Mouse (Mus musculus): ENCODE results near the gene Lrmp. TPM values are rescaled to one million over a fixed set of nuclear protein-coding genes. Genes with fewer than 3 reads are reported as not detected.

Gene Lrmp
- total and polyA plus RNA-seq, 3 experiments: 64.3 to 70.1 TPM; not detected in 1

GRCm38 (mm10) chr6:145075548-145076224, 39.8 kb upstream of the Lrmp start, which contains the start of gene Bcat1:
Bcat1 (minus strand) TSS chr6:145076184.
- Histone ChIP-seq H3K36me3 (ENCODE audit: control insufficient read depth in 1 of 2, insufficient read depth in 2 of 2, low read length in 2 of 2) (no peaks in the 10 kb centered on the region), H3K9ac (ENCODE audit: control insufficient read depth, low read depth, low read length, poor library complexity, severe bottlenecking) (no peak within 1 kb of the TSS), H3K9me3 (replicated peaks; ENCODE audit: insufficient read depth, low read length) (no peaks in the 10 kb centered on the region), H3K4me3 (ENCODE audit: control insufficient read depth in 1 of 2, insufficient read depth in 1 of 2, low read depth in 2 of 2, low read length in 2 of 2) (no peak within 1 kb of the TSS), H3K27ac (ENCODE audit: control insufficient read depth, low read depth, low read length) (no peak within 1 kb of the TSS), H3K79me2 (ENCODE audit: control insufficient read depth, insufficient read depth, low read length, poor library complexity) (no peaks in the 10 kb centered on the region), H3K27me3 (ENCODE audit: control insufficient read depth in 1 of 2, insufficient read depth in 2 of 2, low read length in 2 of 2) (no peaks in the 10 kb centered on the region), H3K4me1 (ENCODE audit: control insufficient read depth in 1 of 2, insufficient read depth in 2 of 2, low read length in 2 of 2) (no peaks in the 10 kb centered on the region)
- TF ChIP-seq MYB (IDR thresholded peaks at IDR 0.05; ENCODE audit: low read depth, low read length) (no peak), GATA1 (IDR thresholded peaks at IDR 0.05; ENCODE audit: low read depth, low read length) (no peak), ZNF384 (IDR thresholded peaks at IDR 0.05; ENCODE audit: low read depth, low read length) (no peak), EP300 (IDR thresholded peaks at IDR 0.05; ENCODE audit: low read depth in 1 of 2, low read length in 2 of 2) (no peak), NRF1 (IDR thresholded peaks at IDR 0.05; ENCODE audit: insufficient read depth, low read depth, low read length, poor library complexity, severe bottlenecking) (no peak), USF2 (IDR thresholded peaks at IDR 0.05; ENCODE audit: borderline replicate concordance in 1 of 2, insufficient read depth in 1 of 2, low read depth in 1 of 2, low read length in 2 of 2) (no peak), MXI1 (IDR thresholded peaks at IDR 0.05; ENCODE audit: low read depth, low read length) (no peak), JUND (IDR thresholded peaks at IDR 0.05; ENCODE audit: low read depth, low read length) (no peak), POLR2A (IDR thresholded peaks at IDR 0.05; ENCODE audit: control insufficient read depth in 1 of 2, insufficient read depth in 1 of 2, low read depth in 1 of 2, low read length in 2 of 2, poor library complexity in 1 of 2) (no peak), ZKSCAN1 (IDR thresholded peaks at IDR 0.05; ENCODE audit: low read depth, low read length) (no peak), POLR2AphosphoS5 (IDR thresholded peaks at IDR 0.05; ENCODE audit: borderline replicate concordance, low read depth, low read length) (no peak)
- DNase-seq (ENCODE audit: low read depth, low spot score): no peak

GRCm38 (mm10) chr6:145076286-145076685, 39.2 kb upstream of the Lrmp start:
- Histone ChIP-seq H3K36me3 (ENCODE audit: control insufficient read depth in 1 of 2, insufficient read depth in 2 of 2, low read length in 2 of 2) (no peaks in the 10 kb centered on the region), H3K27me3 (ENCODE audit: control insufficient read depth in 1 of 2, insufficient read depth in 2 of 2, low read length in 2 of 2) (no peaks in the 10 kb centered on the region), H3K79me2 (ENCODE audit: control insufficient read depth, insufficient read depth, low read length, poor library complexity) (no peaks in the 10 kb centered on the region), H3K4me1 (ENCODE audit: control insufficient read depth in 1 of 2, insufficient read depth in 2 of 2, low read length in 2 of 2) (no peaks in the 10 kb centered on the region), H3K27ac (ENCODE audit: control insufficient read depth, low read depth, low read length) (no peak overlapping the region), H3K9ac (ENCODE audit: control insufficient read depth, low read depth, low read length, poor library complexity, severe bottlenecking) (no peak overlapping the region), H3K4me3 (ENCODE audit: control insufficient read depth in 1 of 2, insufficient read depth in 1 of 2, low read depth in 2 of 2, low read length in 2 of 2) (no peak overlapping the region), H3K9me3 (replicated peaks; ENCODE audit: insufficient read depth, low read length) (no peaks in the 10 kb centered on the region)
- DNase-seq (ENCODE audit: low read depth, low spot score): no peak
- TF ChIP-seq HCFC1 (IDR thresholded peaks at IDR 0.05; ENCODE audit: low read depth, low read length) (no peak), POLR2AphosphoS2 (IDR thresholded peaks at IDR 0.05; ENCODE audit: low read length) (no peak), POLR2AphosphoS5 (IDR thresholded peaks at IDR 0.05; ENCODE audit: borderline replicate concordance, low read depth, low read length) (no peak), RCOR1 (IDR thresholded peaks at IDR 0.05; ENCODE audit: low read depth, low read length) (no peak), USF2 (IDR thresholded peaks at IDR 0.05; ENCODE audit: borderline replicate concordance in 1 of 2, insufficient read depth in 1 of 2, low read depth in 1 of 2, low read length in 2 of 2) (no peak), GABPA (IDR thresholded peaks at IDR 0.05; ENCODE audit: low read depth, low read length) (no peak), CTCF (IDR thresholded peaks at IDR 0.05 in 2 of 3, conservative IDR thresholded peaks at IDR 0.05 in 1 of 3; ENCODE audit: control insufficient read depth in 1 of 3, insufficient read depth in 1 of 3, low read depth in 2 of 3, low read length in 3 of 3, poor library complexity in 1 of 3, severe bottlenecking in 1 of 3) (no peak), NRF1 (IDR thresholded peaks at IDR 0.05; ENCODE audit: insufficient read depth, low read depth, low read length, poor library complexity, severe bottlenecking) (no peak), MEF2A (IDR thresholded peaks at IDR 0.05; ENCODE audit: extremely low read depth, insufficient replicate concordance, low read depth, low read length, poor library complexity, severe bottlenecking) (no peak), MYC (IDR thresholded peaks at IDR 0.05; ENCODE audit: low read depth, low read length) (no peak), RAD21 (IDR thresholded peaks at IDR 0.05; ENCODE audit: low read depth, low read length) (no peak), MAZ (IDR thresholded peaks at IDR 0.05; ENCODE audit: low read depth, low read length) (no peak), MAX (IDR thresholded peaks at IDR 0.05; ENCODE audit: low read length) (no peak), EP300 (IDR thresholded peaks at IDR 0.05; ENCODE audit: low read depth in 1 of 2, low read length in 2 of 2) (no peak), ZC3H11A (IDR thresholded peaks at IDR 0.05; ENCODE audit: low read depth, low read length) (no peak), JUND (IDR thresholded peaks at IDR 0.05; ENCODE audit: low read depth, low read length) (no peak), MYB (IDR thresholded peaks at IDR 0.05; ENCODE audit: low read depth, low read length) (no peak), ELF1 (IDR thresholded peaks at IDR 0.05; ENCODE audit: low read depth, low read length) (no peak), ZKSCAN1 (IDR thresholded peaks at IDR 0.05; ENCODE audit: low read depth, low read length) (no peak), CHD2 (IDR thresholded peaks at IDR 0.05; ENCODE audit: low read length) (no peak)

Measured in MEL (cell line).